Comparison of ENCODE assay signal across 8 mouse cellular contexts in genomic region chr7:105736911-105737521, GRCm38 (mm10). TPM values are rescaled to one million over a fixed set of nuclear protein-coding genes. Genes with fewer than 3 reads are reported as not detected.
DNase-seq lines count a peak whose midpoint lies in the region; ATAC-seq and TF ChIP-seq lines count a peak whose summit lies in the region.

Gene Rrp8 (minus strand): TSS chr7:105737385.

- H3K4me1 ChIP-seq in intestine, postnatal 0 days (replicated peaks; ENCODE audit: control insufficient read depth, insufficient read depth, low read length) = no peaks in the 10 kb centered on the region
- peaks cover 6% of the 10 kb centered on the region; the same call in 1 of the 2 replicates for H3K4me1 ChIP-seq in liver, adult 2 months (ENCODE audit: control insufficient read depth, insufficient read depth, low read length)
- peaks cover 27% of the 10 kb centered on the region for H3K4me1 ChIP-seq in midbrain, embryonic 16.5 days (ENCODE audit: control insufficient read depth, insufficient read depth, low read length)

- no peaks in the 10 kb centered on the region for H3K27me3 ChIP-seq in intestine, postnatal 0 days (replicated peaks; ENCODE audit: control insufficient read depth, insufficient read depth, low read length)
- no peaks in the 10 kb centered on the region for H3K27me3 ChIP-seq in liver, adult 2 months (ENCODE audit: control insufficient read depth, insufficient read depth, low read length)
- no peaks in the 10 kb centered on the region for H3K27me3 ChIP-seq in midbrain, embryonic 16.5 days (ENCODE audit: control insufficient read depth, insufficient read depth, low read depth, low read length)

- WGBS in intestine, postnatal 0 days = 0% methylated on average over 30 of the region's 30 CpGs
- WGBS in liver, adult 2 months = under 1% methylated on average over 30 of the region's 30 CpGs
- WGBS in midbrain, embryonic 16.5 days = 0% methylated on average over 30 of the region's 30 CpGs

- DNase-seq in right cerebral cortex, adult 2 months (ENCODE audit: low spot score in 2 of 2) = peak; percentile 36 to 51
- no peak for DNase-seq in right cerebral cortex, postnatal 36 days (ENCODE audit: low spot score in 2 of 2)
- DNase-seq in cerebellum, postnatal 14 days = peak; percentile 51
- DNase-seq in heart, adult 18-20 months = peak; percentile 54 to 81
- DNase-seq in liver, adult 2 months (ENCODE audit: extremely low read depth, low read depth, low spot score) = peak; percentile 72
- DNase-seq in thymus, postnatal 14 days = peak; percentile 48

- H3K9me3 ChIP-seq in intestine, postnatal 0 days (ENCODE audit: control insufficient read depth) = no peaks in the 10 kb centered on the region
- H3K9me3 ChIP-seq in midbrain, embryonic 16.5 days (replicated peaks; ENCODE audit: control insufficient read depth, low read length, poor library complexity, severe bottlenecking) = no peaks in the 10 kb centered on the region

- peak; percentile 24 for ATAC-seq in intestine, postnatal 0 days
- peak; percentile 33 for ATAC-seq in midbrain, embryonic 16.5 days

- peak within 1 kb of the TSS; percentile 89 for H3K9ac ChIP-seq in intestine, postnatal 0 days (ENCODE audit: low read depth, low read length)
- peak within 1 kb of the TSS; percentile 93 for H3K9ac ChIP-seq in liver, adult 2 months (ENCODE audit: low read depth, low read length)
- H3K9ac ChIP-seq in midbrain, embryonic 16.5 days (ENCODE audit: low read depth, low read length) = peak within 1 kb of the TSS; percentile 90

- peaks cover 46% of the 10 kb centered on the region for H3K36me3 ChIP-seq in intestine, postnatal 0 days (ENCODE audit: control insufficient read depth, insufficient read depth)
- H3K36me3 ChIP-seq in liver, adult 2 months (ENCODE audit: control insufficient read depth, insufficient read depth, low read length) = peaks cover 35% of the 10 kb centered on the region
- H3K36me3 ChIP-seq in midbrain, embryonic 16.5 days (ENCODE audit: control insufficient read depth, insufficient read depth, low read length) = peaks cover 21% of the 10 kb centered on the region

- peak within 1 kb of the TSS; percentile 93 for H3K4me3 ChIP-seq in intestine, postnatal 0 days (ENCODE audit: low read depth, low read length)
- peak within 1 kb of the TSS; percentile 89 for H3K4me3 ChIP-seq in liver, adult 2 months (ENCODE audit: insufficient read depth, low read depth, low read length)
- H3K4me3 ChIP-seq in midbrain, embryonic 16.5 days (ENCODE audit: low read depth, low read length) = peak within 1 kb of the TSS; percentile 85

- no peak for TF ChIP-seq CTCF in intestine, postnatal 0 days (IDR thresholded peaks at IDR 0.05; ENCODE audit: low read depth)
- TF ChIP-seq CTCF in liver, adult 2 months (IDR thresholded peaks at IDR 0.05; ENCODE audit: low read depth, low read length) = no peak

- peaks cover 5% of the 10 kb centered on the region; the same call in 1 of the 2 replicates for H3K79me2 ChIP-seq in liver, adult 2 months (ENCODE audit: control insufficient read depth, insufficient read depth, low read length)

- peak within 1 kb of the TSS; percentile 92 for H3K4me2 ChIP-seq in intestine, postnatal 0 days (replicated peaks; ENCODE audit: low read depth)
- peak within 1 kb of the TSS; percentile 97 for H3K4me2 ChIP-seq in midbrain, embryonic 16.5 days (ENCODE audit: low read length)

- H3K27ac ChIP-seq in intestine, postnatal 0 days (ENCODE audit: low read depth, low read length) = peak within 1 kb of the TSS; percentile 87
- H3K27ac ChIP-seq in liver, adult 2 months (replicated peaks; ENCODE audit: insufficient read depth, low read depth, low read length) = peak within 1 kb of the TSS; percentile 86
- peak within 1 kb of the TSS; percentile 77 for H3K27ac ChIP-seq in midbrain, embryonic 16.5 days (ENCODE audit: low read length)

- no peak for TF ChIP-seq POLR2A in liver, adult 2 months (IDR thresholded peaks at IDR 0.05; ENCODE audit: extremely low read depth, insufficient read depth, low read length)

RNA-seq across cellular contexts. Expression of gene Rrp8, which starts in this region (rescaled TPM):
- total RNA-seq in heart, adult 18-20 months (2021) = 10 to 100 TPM in 1 of 2 experiments, 1 to 10 TPM in 1; 9.6 to 14.5 TPM
- polyA plus RNA-seq in intestine, postnatal 0 days (2015; fragmentation: Nextera tagmentation; extraction: Ambion mirVana) = 12.7 and 15.0 TPM in 2 replicates
- total RNA-seq in liver, adult 2 months (2014; rRNA removed) = 4.9 and 5.5 TPM in 2 replicates
- polyA plus RNA-seq in liver, adult 2 months (2012; rRNA removed) = 5.5 and 5.9 TPM in 2 replicates
- 22.4 and 23.4 TPM in 2 replicates for polyA plus RNA-seq in midbrain, embryonic 16.5 days (2015; fragmentation: Nextera tagmentation; extraction: Ambion mirVana)

Comparison
In these comparisons a context has a peak if more than half of its experiments do, and no peak if none do; other contexts are left out.
1. DNase-seq: peak in right cerebral cortex, adult 2 months (2 of 2), cerebellum, postnatal 14 days (2 of 2), heart, adult 18-20 months (2 of 2), liver, adult 2 months (single experiment) and thymus, postnatal 14 days (single experiment); none in right cerebral cortex, postnatal 36 days (0 of 2).
2. Peak in every context shown above with its lines, with median percentiles within 50 percentile points of each other: H3K27ac ChIP-seq, H3K4me3 ChIP-seq and H3K9ac ChIP-seq.